Mouse (Mus musculus) limb, embryonic 12.5 days (tissue): ENCODE data around the gene Cdkal1. TPM values are rescaled to one million over a fixed set of nuclear protein-coding genes. Genes with fewer than 3 reads are reported as not detected.
A peak's percentile ranks its signal among the peaks of the same experiment; 100 is the strongest.

ENCODE experiments used
- ATAC-seq: fragments of 200-750 bp; cut with Nextera tagmentation; 2 replicates; pipeline ENCODE4 v1.8.0; 2017; ENCODE audit warnings: low read depth, moderate TSS enrichment; ENCODE audit not compliant: insufficient number of reproducible peaks, insufficient read depth, low FRiP score, low TSS enrichment
- H3K27ac ChIP-seq: fragments of 300-500 bp; sonication (generic); 2 replicates; pipeline ENCODE4 v1.5.1; 2016; ENCODE audit warnings: mild to moderate bottlenecking, moderate library complexity
- H3K27me3 ChIP-seq: fragments of 300-500 bp; sonication (generic); 2 replicates; pipeline ENCODE4 v1.6.1; 2016; ENCODE audit warnings: mild to moderate bottlenecking, moderate library complexity
- H3K36me3 ChIP-seq: fragments of 300-500 bp; sonication (generic); 2 replicates; pipeline ENCODE4 v1.6.1; 2016; ENCODE audit warnings: mild to moderate bottlenecking, moderate library complexity
- H3K4me1 ChIP-seq: fragments of 300-500 bp; sonication (generic); replicated peaks from 2 replicates; pipeline ENCODE4 v1.6.1; 2016
- H3K4me2 ChIP-seq: fragments of 300-500 bp; sonication (generic); 2 replicates; pipeline ENCODE4 v1.6.1; 2016; ENCODE audit warnings: mild to moderate bottlenecking, moderate library complexity
- H3K4me3 ChIP-seq: fragments of 300-500 bp; sonication (generic); replicated peaks from 2 replicates; pipeline ENCODE4 v1.5.1; 2016; ENCODE audit warnings: mild to moderate bottlenecking
- H3K9ac ChIP-seq: fragments of 300-500 bp; sonication (generic); replicated peaks from 2 replicates; pipeline ENCODE4 v1.6.1; 2016; ENCODE audit warnings: mild to moderate bottlenecking, moderate library complexity
- H3K9me3 ChIP-seq: fragments of 300-500 bp; sonication (generic); 2 replicates; pipeline ENCODE4 v1.6.1; 2016; ENCODE audit warnings: mild to moderate bottlenecking, moderate library complexity
- WGBS: fragments of 180-500 bp; shearing (Covaris S2); methylation state at CpG from one replicate; pipeline ENCODE4 v1.1.7; 2016; 5-methylcytosine and 5-hydroxymethylcytosine counted together
- polyA plus RNA-seq: library from polyadenylated mRNA; unstranded; fragments of >200 nt; fragmentation: Nextera tagmentation; extraction: Ambion mirVana; gene quantifications from 2 replicates; pipeline ENCODE4 v1.2.1, GENCODE M21; 2016

Gene Cdkal1
- polyA plus RNA-seq, 1 experiment from 2014 or later = 42.4 TPM

GRCm38 (mm10) chr13:29701400-29701799 is 154.1 kb downstream of the Cdkal1 start:
- H3K4me3 ChIP-seq = no peak overlapping the region
- no peaks in the 10 kb centered on the region for H3K9me3 ChIP-seq
- H3K4me2 ChIP-seq = no peak overlapping the region
- WGBS = 62% methylated on average over 1 of the region's 1 CpGs
- H3K4me1 ChIP-seq = 0 out of 2 replicates have a peak, but pooled peaks cover 3% of the 10 kb centered on the region
- no peaks in the 10 kb centered on the region for H3K27me3 ChIP-seq
- H3K9ac ChIP-seq = no peak overlapping the region
- no peaks in the 10 kb centered on the region for H3K36me3 ChIP-seq
- no peak overlapping the region for H3K27ac ChIP-seq
- ATAC-seq = no peak

DNA sequence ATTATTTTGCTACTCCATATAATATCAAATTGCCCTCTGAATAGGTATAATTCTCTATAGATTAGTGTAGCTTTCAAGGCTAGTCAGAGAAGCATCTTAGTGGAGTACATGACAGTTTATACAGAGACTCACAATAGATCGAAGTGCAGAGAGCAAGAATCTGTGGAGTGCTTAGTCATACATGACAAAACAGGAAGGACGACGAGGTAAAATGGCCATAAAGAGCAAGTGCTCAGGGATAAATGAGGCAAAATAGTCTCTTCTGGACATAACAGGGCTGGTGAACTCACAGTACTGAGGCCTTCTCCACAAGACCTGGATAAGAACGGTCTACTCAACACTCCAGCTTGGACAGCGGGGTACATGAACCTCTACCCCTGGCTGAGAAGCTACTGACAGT is 155.6 kb downstream of the Cdkal1 start:
- Histone ChIP-seq H3K4me1 (0 out of 2 replicates have a peak, but pooled peaks cover 3% of the 10 kb centered on the region), H3K27ac (no peak overlapping the region), H3K36me3 (no peaks in the 10 kb centered on the region), H3K9ac (no peak overlapping the region), H3K4me3 (no peak overlapping the region), H3K27me3 (no peaks in the 10 kb centered on the region), H3K4me2 (no peak overlapping the region), H3K9me3 (no peaks in the 10 kb centered on the region)
- no peak for ATAC-seq
- WGBS = 95% methylated on average over 5 of the region's 5 CpGs

DNA sequence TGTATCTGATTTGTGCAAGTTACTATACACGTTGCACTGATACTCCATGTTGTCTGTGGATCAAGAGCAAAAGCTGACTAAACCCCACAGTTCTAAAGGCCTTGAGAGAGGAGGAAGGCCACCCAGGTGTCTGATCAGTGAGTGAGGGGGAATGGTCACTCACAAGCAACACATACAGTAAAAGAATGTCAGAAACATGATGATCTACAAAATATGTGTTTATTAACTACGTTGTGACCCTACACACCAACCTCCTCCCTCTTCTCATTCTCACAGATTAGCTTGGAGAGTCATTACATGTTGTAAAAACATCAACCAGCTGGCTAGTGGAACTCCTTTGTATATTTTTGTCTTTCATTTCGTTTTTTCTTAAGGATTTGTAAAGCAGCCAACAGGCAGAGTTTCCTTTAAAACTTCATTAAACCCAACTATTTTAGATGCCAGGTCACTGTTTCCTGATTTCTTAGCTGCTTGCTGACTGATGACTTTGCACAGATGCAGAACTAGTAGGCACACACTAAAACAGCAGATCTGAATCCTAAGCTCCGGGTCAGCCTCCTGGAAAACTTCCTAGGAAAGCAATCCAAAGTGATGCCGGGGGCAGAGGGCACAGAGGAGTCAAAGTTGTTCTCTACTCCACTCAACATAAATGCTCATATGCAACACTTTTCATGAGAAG is 157.0 kb downstream of the Cdkal1 start:
- no peak for ATAC-seq
- H3K4me2 ChIP-seq = no peak overlapping the region
- no peak overlapping the region for H3K4me3 ChIP-seq
- 0 out of 2 replicates have a peak, but pooled peaks cover 3% of the 10 kb centered on the region for H3K4me1 ChIP-seq
- H3K27me3 ChIP-seq = no peaks in the 10 kb centered on the region
- H3K9ac ChIP-seq = no peak overlapping the region
- no peaks in the 10 kb centered on the region for H3K36me3 ChIP-seq
- WGBS = 64% methylated on average over 5 of the region's 5 CpGs
- no peaks in the 10 kb centered on the region for H3K9me3 ChIP-seq
- H3K27ac ChIP-seq = no peak overlapping the region

DNA sequence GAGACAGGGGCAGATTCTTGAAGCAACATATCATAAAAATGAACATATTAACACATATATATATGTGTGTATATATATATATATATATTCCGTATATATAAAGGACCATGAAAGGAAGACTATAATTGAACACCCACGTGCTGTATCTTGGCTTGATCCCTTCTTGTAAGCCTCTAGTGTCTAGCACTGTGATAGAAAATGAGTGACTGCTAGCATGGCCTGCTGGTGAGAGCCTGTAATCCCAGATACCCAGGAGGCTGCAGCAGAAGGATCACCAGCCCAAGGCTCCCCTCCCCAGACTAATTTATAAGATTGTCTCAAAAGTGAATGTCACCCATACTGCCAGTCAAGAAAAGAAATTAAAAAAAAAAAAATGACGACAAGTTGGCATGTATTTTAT is 158.2 kb downstream of the Cdkal1 start:
- Histone ChIP-seq H3K4me2 (no peak overlapping the region), H3K9me3 (no peaks in the 10 kb centered on the region), H3K9ac (no peak overlapping the region), H3K4me1 (0 out of 2 replicates have a peak, but pooled peaks cover 3% of the 10 kb centered on the region), H3K27me3 (no peaks in the 10 kb centered on the region), H3K27ac (no peak overlapping the region), H3K4me3 (no peak overlapping the region), H3K36me3 (no peaks in the 10 kb centered on the region)
- WGBS = 86% methylated on average over 3 of the region's 3 CpGs
- ATAC-seq = no peak

DNA sequence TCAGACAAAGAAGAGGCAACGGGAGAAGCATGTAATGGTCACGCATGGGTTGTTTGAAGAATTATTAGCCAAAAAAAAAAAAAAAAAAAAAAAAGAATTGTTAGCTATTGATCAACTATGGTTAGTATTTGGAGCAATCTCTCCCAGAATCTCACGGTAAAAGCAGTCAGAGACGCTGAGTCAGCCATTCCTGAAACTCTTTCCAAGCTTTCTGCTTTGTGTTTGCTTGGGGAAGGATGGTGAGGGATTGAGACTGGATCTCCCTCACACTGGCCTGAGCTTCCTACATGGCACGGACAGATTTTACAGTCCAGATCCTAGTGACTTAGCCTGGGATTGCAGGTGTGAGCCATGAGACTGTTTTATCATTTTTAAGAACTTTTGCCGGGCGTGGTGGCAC is 164.7 kb downstream of the Cdkal1 start:
- no peaks in the 10 kb centered on the region for H3K36me3 ChIP-seq
- ATAC-seq = no peak
- H3K4me3 ChIP-seq = no peak overlapping the region
- no peak overlapping the region for H3K4me2 ChIP-seq
- WGBS = 90% methylated on average over 7 of the region's 7 CpGs
- H3K9me3 ChIP-seq = no peaks in the 10 kb centered on the region
- no peak overlapping the region for H3K9ac ChIP-seq
- no peaks in the 10 kb centered on the region for H3K27me3 ChIP-seq
- no peaks in the 10 kb centered on the region for H3K4me1 ChIP-seq
- H3K27ac ChIP-seq = no peak overlapping the region

DNA sequence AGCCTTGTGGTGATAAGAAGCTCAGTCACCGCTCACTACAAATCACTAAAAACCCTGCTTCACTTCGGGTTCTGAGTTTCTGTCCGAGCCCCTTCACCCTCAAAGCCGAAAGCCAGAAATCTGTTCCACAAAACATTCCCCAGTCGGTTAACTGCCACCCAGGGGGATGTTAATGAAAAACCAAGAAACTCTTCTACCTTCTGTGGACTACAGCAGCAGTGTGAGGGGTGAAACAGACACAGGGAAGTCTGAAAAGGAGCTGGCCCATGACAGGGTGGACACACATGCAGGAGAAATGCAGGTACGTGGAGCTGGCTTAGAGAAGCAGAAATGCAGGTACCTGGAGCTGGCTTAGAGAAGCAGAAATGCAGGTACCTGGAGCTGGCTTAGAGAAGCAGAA is 166.6 kb downstream of the Cdkal1 start:
- H3K9ac ChIP-seq = no peak overlapping the region
- H3K27ac ChIP-seq = no peak overlapping the region
- H3K27me3 ChIP-seq = no peaks in the 10 kb centered on the region
- no peaks in the 10 kb centered on the region for H3K9me3 ChIP-seq
- no peaks in the 10 kb centered on the region for H3K36me3 ChIP-seq
- H3K4me2 ChIP-seq = no peak overlapping the region
- H3K4me1 ChIP-seq = no peaks in the 10 kb centered on the region
- 82% methylated on average over 6 of the region's 6 CpGs for WGBS
- no peak for ATAC-seq
- no peak overlapping the region for H3K4me3 ChIP-seq

DNA sequence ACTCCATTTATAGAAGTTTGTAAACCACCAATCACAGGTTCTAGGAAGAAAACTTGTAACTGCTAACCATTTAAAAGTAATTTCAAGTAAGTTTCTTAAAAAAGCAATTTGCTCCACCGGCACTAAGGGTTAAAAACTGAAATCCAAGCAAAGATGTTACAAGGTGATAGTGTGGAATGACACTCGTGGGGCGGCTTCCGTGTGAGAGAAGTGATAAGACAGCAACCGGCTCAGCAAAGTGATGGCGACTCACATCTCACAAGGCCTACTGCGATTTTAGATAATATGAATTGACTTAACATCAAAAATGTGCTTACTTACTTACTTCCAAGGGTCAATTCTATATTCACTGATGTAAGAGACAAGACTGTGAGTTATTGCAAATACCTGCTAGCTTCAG is 167.6 kb downstream of the Cdkal1 start:
- H3K27ac ChIP-seq = no peak overlapping the region
- H3K36me3 ChIP-seq = no peaks in the 10 kb centered on the region
- H3K27me3 ChIP-seq = no peaks in the 10 kb centered on the region
- WGBS = 91% methylated on average over 7 of the region's 7 CpGs
- H3K4me3 ChIP-seq = no peak overlapping the region
- no peak overlapping the region for H3K9ac ChIP-seq
- ATAC-seq = no peak
- H3K9me3 ChIP-seq = no peaks in the 10 kb centered on the region
- no peak overlapping the region for H3K4me2 ChIP-seq
- H3K4me1 ChIP-seq = no peaks in the 10 kb centered on the region

DNA sequence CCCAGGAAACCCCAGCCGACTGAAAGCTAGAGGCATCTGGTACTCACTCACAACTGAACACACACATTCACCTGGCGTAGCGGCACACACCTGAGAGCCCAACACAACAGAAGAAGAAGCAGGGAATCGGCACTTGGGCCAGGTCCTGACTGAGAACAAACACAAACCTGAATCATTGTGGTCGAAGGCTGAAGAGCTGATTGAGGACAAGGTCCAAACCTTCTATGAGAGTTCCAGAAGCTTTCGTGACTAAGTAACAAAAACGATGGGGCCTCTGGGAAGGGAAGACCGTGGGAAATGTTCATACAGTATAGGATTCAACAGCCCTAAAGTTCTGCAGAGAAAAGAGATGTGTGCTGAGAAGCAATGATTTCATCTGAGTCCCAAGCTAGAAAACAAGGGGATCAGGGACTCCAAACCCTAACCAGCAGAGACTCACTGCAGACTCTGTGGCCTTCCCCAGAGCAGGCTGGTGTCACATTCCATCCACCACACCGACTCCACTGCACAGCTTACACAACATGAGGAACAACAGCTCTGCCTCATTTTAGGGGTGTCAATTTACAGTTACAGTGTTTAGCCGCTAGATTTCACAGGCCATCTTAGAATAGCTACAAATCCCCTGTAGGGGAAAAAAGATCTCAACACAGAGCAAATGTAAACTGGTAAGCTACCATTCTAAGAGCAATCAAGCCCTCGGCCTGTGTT is 175.8 kb downstream of the Cdkal1 start:
- no peaks in the 10 kb centered on the region for H3K9me3 ChIP-seq
- H3K27me3 ChIP-seq = no peaks in the 10 kb centered on the region
- H3K36me3 ChIP-seq = no peaks in the 10 kb centered on the region
- 77% methylated on average over 11 of the region's 11 CpGs for WGBS
- H3K4me1 ChIP-seq = peaks cover 11% of the 10 kb centered on the region
- H3K4me2 ChIP-seq = no peak overlapping the region
- ATAC-seq = peak; percentile 56; the same call in 1 of the 2 replicates
- H3K4me3 ChIP-seq = no peak overlapping the region
- H3K27ac ChIP-seq = peak overlapping the region; percentile 46; the same call in 1 of the 2 replicates
- H3K9ac ChIP-seq = no peak overlapping the region

DNA sequence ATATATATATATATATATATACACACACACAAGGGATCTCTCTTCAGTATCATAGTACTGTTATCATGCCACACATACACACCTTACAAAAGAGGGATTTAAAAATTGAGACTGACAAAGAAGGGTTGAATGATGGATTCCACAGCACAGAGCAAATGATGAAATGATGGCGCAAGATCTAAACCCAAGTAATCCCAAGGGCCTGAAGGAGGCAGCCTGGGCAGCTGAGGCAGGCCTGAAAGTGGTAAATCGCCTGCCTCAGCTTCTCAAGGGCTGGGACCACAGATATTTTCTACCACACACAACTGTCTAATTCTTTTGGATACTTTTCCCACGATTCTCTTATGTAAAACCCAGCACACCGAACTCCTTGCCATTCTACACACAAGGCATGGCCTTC is 177.9 kb downstream of the Cdkal1 start:
- no peak for ATAC-seq
- no peaks in the 10 kb centered on the region for H3K27me3 ChIP-seq
- H3K4me2 ChIP-seq = no peak overlapping the region
- H3K9me3 ChIP-seq = no peaks in the 10 kb centered on the region
- no peak overlapping the region for H3K27ac ChIP-seq
- no peak overlapping the region for H3K9ac ChIP-seq
- peaks cover 11% of the 10 kb centered on the region for H3K4me1 ChIP-seq
- H3K4me3 ChIP-seq = no peak overlapping the region
- WGBS = 91% methylated on average over 4 of the region's 4 CpGs
- H3K36me3 ChIP-seq = no peaks in the 10 kb centered on the region

DNA sequence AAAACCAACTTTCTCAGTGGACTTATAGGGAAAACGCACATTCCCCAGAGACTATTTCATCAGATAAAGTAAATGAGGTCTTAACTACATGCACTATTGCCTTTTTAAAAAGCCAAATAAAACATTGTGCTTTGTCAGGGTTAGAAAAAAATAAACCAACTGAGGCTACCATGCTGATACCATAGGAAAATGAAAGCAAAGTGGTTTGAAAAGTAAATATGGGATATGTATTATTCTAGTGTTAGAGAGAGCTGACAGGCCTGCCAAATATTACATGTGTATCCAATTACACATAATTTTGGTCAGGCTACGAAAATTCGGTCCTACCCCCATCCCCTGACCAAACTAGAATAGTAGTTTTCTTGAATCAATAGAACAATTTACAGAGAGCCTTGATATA is 184.8 kb downstream of the Cdkal1 start:
- 53% methylated on average over 3 of the region's 3 CpGs for WGBS
- Histone ChIP-seq H3K36me3 (no peaks in the 10 kb centered on the region), H3K27ac (no peak overlapping the region), H3K4me2 (no peak overlapping the region), H3K4me1 (peaks cover 9% of the 10 kb centered on the region; the same call in 1 of the 2 replicates), H3K27me3 (no peaks in the 10 kb centered on the region), H3K9me3 (no peaks in the 10 kb centered on the region), H3K9ac (no peak overlapping the region), H3K4me3 (no peak overlapping the region)
- ATAC-seq = no peak

- Histone ChIP-seq H3K36me3 (no peaks in the 10 kb centered on the region), H3K4me2 (no peak overlapping the region), H3K4me1 (no peaks in the 10 kb centered on the region), H3K9me3 (no peaks in the 10 kb centered on the region), H3K27ac (no peak overlapping the region), H3K27me3 (no peaks in the 10 kb centered on the region), H3K4me3 (no peak overlapping the region), H3K9ac (no peak overlapping the region)
- no peak for ATAC-seq
- WGBS = 73% methylated on average over 3 of the region's 3 CpGs
These were observed 191.6 kb downstream of the Cdkal1 start for GRCm38 (mm10) chr13:29663908-29664307.
